Mouse (Mus musculus): ENCODE data around the gene Slc6a5. TPM values are rescaled to one million over a fixed set of nuclear protein-coding genes. Genes with fewer than 3 reads are reported as not detected.

Slc6a5 gene
- total RNA-seq, 4 experiments from 2014 or later: 4.3 to 7.0 (median 4.9) TPM

DNA sequence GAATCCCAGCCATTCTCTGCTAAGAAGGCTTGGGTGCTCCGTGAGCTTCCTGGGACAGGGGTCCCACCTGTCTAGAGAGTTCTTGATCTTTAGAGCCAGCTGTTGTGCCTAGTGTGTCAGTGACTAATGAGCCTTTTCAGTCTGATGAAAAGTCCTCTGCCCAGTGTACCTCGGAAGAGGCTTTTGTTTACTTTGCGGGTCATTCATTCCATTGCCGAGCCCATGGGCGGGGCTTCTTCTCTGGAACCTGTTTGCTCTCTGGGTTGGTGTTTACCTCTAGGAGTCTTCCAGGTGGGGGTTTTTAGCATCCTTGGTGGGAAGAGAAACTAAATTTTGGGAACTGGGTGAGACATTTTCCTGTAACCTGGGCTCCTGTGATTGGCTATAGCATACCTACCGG lies 74.8 kb downstream of the Slc6a5 start:
- no peak for DNase-seq

DNA sequence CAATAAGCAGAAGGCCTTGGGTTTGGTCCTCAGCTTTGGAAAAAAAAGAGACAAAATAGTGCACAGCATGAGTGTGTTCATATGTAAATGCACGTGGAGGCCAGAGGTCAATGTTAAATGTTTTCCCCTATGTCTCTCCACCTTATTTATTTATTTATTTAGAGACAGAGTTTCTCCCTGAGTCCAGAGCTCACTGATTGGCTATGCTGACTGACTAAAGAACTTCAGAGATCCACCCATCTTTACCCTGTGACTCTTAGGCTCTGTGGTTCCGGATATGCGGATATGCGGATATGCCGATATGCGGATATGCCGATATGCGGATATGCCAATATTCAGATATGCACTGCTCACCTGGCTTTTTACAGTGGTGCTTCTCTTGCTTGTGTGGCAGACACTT lies 76.0 kb downstream of the Slc6a5 start:
- no peak for DNase-seq

DNA sequence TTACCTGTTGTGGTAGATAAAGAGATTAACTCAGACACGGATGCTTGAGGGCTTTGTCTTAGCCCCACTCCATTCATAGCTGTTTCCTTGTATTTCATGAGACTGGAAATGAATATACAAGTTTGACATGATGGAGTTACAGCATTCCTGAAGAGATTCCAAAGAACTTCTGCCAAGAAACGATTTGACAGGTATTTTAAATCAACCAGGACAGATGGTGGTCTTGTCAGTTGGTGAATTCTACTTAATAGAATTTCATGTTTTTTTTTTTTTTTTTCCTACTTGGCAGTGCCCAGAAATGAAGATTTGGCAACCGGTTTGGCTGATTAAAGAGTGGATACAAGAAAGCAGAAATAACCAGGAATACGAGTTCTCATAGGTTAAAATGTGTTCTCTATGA lies 89.4 kb downstream of the Slc6a5 start:
- DNase-seq: no peak

DNA sequence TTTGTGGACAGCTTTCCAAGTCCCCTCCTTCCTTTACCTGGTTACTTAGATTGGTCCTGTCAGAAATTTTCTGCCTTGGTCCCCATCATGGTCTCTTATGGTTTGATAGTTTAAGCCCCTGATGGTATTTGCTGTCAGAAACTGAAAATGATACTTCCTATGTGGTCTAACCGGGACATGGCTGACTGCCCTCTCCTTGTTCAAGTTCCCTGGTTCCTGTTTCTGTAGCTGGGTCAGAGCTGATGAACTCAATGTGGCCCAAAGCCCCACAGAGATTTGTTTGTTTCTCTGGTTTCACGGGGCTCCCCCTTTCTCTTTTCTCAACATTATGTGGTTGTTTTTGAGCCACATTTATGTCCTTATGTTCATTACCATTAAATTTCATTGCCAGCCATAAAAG lies 95.3 kb downstream of the Slc6a5 start:
- DNase-seq: no peak

Other genes with a start within 250 kb of the Slc6a5 start
- 10 to 100 TPM; 47.5 to 55.6 (median 50.7) TPM for gene Htatip2, start 151.0 kb upstream of the Slc6a5 start, total RNA-seq (2022)
- gene Prmt3, start 131.8 kb upstream of the Slc6a5 start, total RNA-seq (2022): 10 to 100 TPM; 35.2 to 53.3 (median 42.3) TPM
- under 1 TPM; 0.18 to 0.49 (median 0.35) TPM for gene Nell1, start 64.7 kb downstream of the Slc6a5 start, total RNA-seq (2022)

Data from adrenal gland, adult 8-10 months (tissue).